Mouse (Mus musculus): Measurements from ENCODE around the gene Dnah9. TPM values are rescaled to one million over a fixed set of nuclear protein-coding genes. Genes with fewer than 3 reads are reported as not detected.
A peak's percentile ranks its signal among the peaks of the same experiment; 100 is the strongest.

The Dnah9 gene
- polyA plus RNA-seq, 1 experiment from 2014 or later = 0.12 TPM

DNA sequence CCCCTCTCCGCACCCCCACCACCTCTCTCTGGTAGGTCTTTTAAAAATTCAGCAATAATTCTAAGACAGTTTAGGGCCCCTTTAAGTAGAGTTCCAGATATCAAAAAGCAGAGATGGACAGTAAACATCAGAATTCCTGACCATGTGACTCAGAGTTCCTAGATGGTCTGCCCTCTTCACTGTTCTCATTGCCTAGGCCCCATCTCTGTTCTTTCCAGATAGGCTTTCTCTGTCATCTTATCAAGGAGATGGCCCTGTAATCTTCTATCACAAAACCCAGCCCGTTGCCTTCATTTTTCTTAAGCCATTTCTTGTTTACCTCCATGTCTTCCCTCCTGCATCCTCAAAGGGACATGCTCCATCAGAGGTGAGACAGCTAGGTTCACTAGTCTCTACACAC is 382.2 kb downstream of the Dnah9 start:
- Histone ChIP-seq H3K4me2 (peak overlapping the region; percentile 72), H3K27ac (no peak overlapping the region), H3K9me3 (replicated peaks) (no peaks in the 10 kb centered on the region), H3K4me3 (replicated peaks) (no peak overlapping the region), H3K36me3 (peaks cover 1% of the 10 kb centered on the region; the same call in 1 of the 2 replicates), H3K27me3 (no peaks in the 10 kb centered on the region), H3K4me1 (peaks cover 22% of the 10 kb centered on the region), H3K9ac (peak overlapping the region; percentile 0; the same call in 1 of the 2 replicates)
- ATAC-seq (replicated peaks; ENCODE audit: low FRiP score) = no peak
- 86% methylated on average over 2 of the region's 2 CpGs for WGBS

DNA sequence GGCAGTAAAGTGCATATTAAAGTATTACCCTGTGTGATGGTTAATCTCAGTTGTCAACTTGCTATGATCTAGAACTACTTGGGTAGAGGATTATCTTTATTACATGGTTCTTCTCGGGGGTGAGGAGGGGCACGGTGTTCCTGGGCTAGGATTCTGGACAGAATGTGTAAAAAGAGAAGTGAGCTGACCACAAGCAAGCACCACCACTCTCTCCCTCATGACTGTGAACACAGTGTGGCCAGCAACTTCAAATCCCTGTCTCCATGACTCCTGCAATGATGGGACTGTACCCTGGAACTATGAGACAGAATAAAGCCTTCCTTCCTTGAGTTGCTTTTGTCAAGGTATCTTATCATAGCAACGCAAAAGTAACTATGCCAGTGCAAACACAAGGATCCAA is 386.8 kb downstream of the Dnah9 start:
- no peak overlapping the region for H3K4me3 ChIP-seq (replicated peaks)
- no peak for ATAC-seq (replicated peaks; ENCODE audit: low FRiP score)
- H3K4me1 ChIP-seq = peaks cover 36% of the 10 kb centered on the region
- H3K27ac ChIP-seq = no peak overlapping the region
- H3K4me2 ChIP-seq = no peak overlapping the region
- H3K27me3 ChIP-seq = no peaks in the 10 kb centered on the region
- WGBS = 84% methylated on average over 3 of the region's 3 CpGs
- peaks cover 17% of the 10 kb centered on the region for H3K36me3 ChIP-seq
- H3K9me3 ChIP-seq (replicated peaks) = no peaks in the 10 kb centered on the region
- H3K9ac ChIP-seq = no peak overlapping the region

Data from kidney, embryonic 15.5 days (tissue).